Mouse (Mus musculus): ENCODE data around the gene Gm5678.

The Gm5678 gene

DNA sequence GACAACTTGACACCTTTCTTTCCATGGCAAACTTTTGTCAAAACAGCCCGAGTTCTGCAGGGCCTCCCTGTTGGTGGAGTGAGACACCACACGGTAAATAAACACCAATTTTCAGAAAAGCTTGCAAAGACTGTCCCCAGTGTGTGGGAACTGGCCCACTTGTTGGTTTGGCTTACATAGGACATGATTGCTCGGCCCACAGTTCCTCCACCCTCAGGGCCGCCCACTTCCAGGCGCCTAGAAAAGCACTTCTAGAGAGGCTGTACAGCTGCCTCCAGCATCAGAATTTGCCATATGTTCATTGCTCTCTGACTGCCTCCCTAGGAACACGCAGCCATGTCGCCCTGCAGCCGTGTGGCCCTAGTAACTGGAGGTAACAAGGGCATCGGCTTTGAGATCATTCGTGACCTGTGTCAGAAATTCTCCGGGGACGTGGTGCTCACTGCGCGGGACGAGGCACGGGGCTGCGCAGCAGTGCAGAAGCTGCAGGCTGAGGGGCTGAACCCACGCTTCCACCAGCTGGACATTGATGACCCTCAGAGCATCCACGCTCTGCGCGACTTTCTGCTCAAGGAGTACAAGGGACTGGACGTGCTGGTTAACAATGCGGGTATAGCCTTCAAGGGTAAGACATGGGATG, at the start of gene Gm5678:
Gene Gm5678, plus strand, starts transcription at position 337 of the 640 bp plus-strand sequence.
- no peak for DNase-seq (ENCODE audit: low spot score)

DNA sequence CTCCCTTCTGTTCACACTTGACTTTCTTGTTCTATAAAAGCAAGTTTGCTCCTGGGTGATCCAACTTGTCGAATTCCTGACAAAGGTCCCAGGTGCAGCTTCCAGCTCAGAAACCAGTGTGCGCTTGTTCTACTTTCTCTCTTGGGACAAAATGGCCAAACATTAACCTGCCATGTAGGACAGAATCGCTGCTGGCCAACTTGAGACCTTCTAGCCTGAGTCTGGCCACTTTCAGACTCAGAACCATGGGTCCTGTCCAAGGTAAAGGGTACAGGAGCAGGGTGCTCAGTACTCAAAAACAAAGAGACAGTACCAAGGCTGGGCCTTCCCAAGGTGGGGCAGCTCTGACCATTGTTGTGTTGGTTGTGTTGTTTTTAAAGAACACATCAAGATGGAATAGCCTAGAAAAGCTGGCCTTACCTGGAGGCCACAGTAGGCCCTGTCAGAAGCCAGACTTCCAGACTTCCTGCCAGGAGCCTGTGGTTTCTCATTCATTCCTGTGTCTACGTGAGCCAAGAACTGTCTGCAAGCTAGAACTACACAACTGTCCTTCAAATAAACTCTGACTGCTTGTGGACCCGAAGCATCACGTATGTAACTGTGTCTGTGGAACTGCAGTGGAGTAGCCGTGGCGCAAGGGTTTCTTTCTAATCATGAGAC, 49.4 kb upstream of the Gm5678 start:
- no peak for DNase-seq (ENCODE audit: low spot score)

DNA sequence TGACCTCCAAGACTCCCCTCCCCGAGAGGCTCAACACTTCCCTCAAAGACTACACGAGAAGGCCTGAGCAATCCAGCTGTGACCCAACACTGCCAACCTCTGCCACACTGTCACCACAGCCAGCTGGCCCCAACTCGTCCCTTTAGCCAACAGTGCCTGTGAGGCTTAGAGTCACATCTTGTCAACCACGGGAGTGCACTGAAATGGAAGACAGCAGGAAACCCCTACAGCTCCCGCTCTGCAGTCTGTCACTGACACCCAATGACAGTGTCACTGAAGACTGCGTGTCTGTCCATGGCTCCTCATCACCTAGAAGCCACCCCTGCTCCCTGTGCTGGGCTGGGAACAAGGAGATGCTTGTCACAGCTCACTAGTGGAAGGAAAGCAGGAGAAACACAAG, 46.8 kb upstream of the Gm5678 start:
- DNase-seq (ENCODE audit: low spot score): no peak

DNA sequence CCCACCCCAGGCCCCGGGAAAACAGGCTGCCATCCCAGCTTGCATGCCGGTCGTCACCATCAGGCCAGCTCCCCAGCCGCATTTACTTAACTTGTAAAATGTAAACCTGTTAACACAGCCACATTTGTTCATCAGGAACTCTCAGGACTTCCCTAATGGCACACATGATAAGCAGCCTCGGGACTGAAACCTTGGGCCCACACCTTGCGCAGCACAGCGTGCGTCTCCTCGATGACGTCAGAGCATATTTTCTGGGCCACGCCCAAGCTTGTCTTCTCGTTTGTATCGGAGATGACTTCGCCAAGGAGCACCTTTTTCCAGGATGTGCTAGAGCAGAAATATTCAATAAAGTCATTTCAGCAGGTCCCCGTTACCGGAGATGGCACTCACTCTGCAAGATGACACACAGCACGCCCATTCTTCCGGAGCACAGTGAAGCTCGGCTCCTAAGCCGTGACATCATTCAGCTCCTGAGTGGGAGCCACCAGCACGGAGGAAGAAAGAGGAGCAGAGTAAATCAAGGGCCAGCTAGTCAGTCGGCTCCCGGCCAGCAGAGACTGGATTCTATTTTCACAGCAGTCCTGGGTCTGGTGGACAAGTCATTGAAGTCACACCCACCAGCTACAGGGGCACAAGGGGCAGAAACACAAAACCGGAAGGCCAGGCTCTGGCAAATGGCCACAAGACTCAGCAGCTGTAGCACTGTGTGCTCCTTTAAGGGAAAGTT, 42.8 kb upstream of the Gm5678 start:
- DNase-seq (ENCODE audit: low spot score): no peak

DNA sequence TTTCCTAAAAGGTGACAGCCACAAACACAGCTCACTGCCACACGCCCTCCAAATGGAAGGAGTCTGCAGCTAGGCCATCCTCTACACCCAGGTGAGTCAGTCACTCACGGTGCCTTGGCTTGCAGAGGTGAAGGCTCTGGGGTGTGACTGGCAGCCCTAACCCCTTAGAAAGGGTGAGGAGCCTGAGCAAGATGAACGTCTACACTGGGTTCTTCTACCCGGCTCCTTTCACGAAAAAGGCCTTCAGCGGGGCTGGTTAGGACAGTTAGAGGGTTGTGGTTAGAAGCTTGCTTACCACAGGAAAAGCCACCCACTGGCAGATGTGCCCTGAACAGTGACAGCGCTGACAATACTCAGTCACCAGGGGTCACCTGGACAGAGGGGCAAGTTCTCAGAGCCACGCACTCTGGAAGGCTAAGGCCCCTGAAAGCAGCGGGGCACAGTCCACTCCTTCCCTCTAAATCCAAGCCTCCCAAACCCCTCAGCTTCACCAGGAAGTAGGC, 42.1 kb upstream of the Gm5678 start:
- DNase-seq (ENCODE audit: low spot score): no peak

DNA sequence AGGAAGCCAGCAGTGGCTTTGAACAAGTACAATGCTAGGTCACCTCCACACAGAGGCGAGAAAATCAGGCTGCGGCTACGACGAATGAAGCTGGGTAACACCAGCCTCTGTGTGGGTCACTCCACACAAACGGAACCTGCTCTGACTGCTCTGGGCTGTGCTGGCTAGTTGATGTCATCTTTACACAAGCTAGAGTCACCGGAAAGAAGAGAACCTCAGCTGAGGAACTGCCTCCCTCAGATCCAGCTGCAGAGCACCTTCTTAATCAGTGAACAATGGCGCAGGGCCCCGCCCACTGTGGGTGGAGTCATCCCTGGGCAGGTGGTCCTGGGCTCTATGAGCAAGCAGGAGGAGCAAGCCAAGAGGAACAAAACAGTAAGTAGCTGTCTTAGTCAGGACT, 41.5 kb upstream of the Gm5678 start:
- no peak for DNase-seq (ENCODE audit: low spot score)

DNA sequence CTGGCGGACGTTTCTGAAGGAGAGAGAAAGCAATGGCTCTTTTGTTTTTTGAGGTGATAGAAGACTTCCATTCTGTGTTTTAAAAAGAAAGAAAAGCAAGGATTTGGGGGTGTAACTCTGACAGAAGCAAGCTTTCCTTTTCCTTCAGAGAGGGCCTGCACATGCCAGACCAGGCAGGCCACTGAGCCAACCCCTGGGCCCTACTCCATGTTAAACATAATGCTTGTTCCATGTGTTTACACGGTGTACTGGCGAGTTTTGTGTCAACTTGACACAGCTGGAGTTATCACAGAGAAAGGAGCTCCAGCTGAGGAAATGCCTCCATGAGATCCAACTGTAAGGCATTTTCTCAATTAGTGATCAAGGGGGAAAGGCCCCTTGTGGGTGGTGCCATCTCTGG, 39.6 kb upstream of the Gm5678 start:
- DNase-seq (ENCODE audit: low spot score): no peak

DNA sequence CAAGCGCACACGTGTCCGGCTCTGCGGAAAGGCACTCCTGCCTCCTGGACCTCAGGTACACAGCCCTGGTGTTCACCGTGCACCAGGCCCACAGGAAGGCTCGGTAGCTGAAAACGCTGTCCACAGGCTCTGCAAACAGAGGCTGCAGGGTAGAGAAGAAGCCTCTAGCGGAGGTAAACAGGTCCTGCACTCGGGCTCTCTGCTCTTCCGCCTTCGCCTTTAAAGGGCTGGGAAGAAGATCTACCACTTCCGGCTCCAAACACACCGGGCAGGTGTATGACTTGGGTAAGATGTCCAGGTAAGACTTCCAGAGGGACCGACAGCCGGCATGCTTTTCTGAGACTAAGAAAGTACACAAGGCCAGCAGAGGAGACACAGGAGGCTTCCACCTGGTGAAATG, 37.0 kb upstream of the Gm5678 start:
- DNase-seq (ENCODE audit: low spot score): no peak

DNA sequence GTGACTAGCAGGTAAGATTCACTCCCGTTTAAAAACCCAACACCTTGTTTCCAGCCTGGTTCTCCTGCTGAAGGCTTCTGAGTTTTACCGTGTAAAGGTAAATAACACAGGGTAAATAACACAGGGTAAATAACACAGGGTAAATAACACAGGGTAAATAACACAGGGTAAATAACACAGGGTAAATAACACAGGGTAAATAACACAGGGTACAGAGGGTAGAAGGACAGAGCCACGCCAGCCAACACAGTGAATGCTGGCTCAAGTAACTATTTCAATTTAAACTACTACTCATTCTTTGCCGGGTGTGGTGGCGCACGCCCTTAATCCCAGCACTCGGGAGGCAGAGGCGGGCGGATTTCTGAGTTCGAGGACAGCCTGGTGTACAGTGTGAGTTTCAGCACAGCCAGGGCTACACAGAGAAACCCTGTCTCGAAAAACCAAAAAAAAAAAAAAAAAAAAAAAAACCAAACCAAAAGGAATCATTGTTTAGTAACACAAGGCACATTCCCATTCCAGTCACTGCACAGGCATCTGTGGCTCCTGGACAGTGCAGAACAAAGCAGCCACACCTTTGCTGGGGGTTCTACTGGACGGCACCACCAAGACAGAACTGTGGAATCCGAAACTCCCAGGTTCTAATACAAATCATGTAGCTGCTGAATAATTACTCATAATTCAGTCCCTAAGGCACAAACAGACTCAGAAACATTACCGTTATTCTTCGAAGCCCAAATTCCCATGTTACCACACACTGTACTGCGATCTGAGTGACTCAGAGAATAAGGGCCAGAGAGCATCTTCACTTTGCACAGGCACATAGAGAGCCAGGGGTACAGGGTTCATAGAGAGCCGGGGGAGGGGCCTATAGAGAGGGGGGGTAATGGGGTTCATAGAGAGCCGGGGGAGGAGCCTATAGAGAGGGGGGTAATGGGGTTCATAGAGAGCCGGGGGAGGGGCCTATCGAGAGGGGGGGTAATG, 36.2 kb upstream of the Gm5678 start:
- no peak for DNase-seq (ENCODE audit: low spot score)

DNA sequence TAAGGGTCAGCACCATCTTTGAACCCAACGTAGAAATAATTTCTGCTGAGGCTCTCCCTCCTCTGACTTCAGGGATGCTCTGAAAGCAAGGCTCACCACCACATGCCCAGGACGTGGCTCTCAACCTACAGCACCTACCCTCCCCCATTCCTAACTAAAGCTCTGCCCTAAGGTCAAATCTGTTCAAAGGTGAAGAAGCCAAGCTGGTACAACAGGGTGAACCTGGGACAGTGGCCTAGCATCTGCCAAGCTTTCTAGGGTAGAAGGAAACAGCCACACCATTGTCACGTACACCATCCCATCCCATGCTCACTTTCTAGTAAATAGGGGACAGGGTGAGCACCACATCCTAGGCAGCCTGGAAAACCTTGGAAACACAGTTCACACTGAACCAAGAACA, 35.2 kb upstream of the Gm5678 start:
- no peak for DNase-seq (ENCODE audit: low spot score)

DNA sequence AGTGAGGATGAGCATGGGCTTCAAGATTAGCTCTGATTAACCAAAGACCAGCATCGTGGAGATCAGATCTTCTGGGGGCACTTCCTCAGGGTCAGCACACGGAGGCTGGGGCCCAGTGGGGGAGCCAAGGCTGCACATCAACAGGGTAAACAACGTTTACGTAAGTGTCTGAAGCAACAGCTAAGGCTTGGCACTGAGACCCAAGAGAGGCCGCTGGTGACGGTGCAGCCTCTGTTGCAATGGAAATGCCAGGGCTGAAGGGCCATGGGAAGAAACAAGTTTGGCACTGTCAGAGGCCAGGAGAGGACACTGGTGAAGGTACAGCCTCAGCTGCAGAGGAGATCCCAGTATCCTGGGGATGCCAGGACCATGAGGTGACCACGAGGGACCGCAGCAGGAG, 34.5 kb upstream of the Gm5678 start:
- no peak for DNase-seq (ENCODE audit: low spot score)

DNA sequence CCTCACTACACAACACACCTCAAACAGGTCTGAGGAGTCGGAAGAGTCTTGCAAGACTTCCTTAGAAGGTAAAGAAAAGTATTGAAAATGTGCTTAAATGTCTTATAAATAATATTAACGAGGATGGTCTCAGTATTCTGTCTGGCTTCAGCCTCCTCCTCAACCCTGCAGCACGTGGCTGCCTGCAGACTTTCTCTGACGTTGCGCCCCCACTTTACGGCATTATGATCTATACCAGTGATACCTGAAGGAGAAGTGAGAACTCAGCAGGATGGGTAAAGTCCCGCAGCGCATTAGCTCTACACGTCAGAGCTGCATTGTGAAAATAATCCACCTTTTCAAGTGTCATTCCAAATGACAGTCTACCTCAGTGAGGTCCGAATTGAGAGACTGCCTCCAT, 33.4 kb upstream of the Gm5678 start:
- DNase-seq (ENCODE audit: low spot score): no peak

DNA sequence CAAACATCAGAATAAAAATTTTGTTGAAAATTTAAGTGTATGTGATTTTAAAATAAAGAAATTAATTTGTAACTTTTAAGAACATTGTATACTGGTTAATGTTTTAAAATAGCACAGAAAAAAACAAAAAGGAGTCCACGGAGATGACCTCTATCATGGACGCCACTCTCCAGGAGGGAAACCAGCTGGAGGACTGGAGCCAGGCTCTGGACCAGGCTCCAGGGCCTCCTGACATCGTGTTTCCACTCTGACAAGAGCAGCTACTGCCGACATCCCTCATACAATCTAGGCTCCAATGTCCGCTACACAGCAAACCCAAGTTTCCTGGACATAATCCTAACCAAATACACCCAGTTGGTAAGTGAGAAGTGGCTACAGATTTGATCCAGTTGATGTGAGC, 32.1 kb upstream of the Gm5678 start:
- DNase-seq (ENCODE audit: low spot score): no peak

DNA sequence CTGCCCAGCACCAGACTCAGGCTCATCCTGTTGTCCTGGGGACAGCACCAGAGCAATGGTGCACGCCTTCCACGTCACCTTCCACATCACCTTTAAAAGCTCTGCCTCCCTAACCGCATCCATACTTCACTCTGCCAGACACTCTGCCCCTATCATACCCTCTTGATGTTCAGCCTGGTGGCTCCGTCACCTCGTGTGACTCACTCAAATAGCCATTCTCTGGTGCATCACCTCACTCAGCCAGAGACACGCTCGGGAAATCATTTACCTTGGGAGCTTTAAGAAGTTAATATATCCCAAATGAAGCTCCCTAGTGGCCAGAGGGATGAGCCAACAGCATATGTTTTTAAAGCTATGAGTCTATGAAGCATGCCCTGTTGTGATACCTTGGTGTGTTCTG, 31.1 kb upstream of the Gm5678 start:
- DNase-seq (ENCODE audit: low spot score): no peak

DNA sequence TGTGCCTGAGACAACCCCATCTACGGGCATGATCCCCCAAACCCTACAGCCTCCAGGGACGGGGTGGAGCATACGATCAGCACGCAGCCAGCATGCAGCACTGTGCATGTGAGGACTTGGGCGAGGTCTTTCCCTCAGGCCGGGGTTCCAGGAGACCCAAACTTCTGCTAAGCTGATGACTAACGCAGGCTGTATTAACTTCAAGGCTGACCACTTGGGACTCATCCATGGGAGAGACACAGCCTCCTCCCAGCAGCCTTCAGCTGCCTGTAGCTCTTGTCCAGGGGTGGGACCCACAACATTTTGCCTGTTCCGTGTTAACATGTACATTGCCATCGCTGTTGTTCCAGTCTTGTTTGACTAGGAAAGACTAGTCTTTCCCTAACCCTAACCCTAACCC, 30.3 kb upstream of the Gm5678 start:
- no peak for DNase-seq (ENCODE audit: low spot score)

DNA sequence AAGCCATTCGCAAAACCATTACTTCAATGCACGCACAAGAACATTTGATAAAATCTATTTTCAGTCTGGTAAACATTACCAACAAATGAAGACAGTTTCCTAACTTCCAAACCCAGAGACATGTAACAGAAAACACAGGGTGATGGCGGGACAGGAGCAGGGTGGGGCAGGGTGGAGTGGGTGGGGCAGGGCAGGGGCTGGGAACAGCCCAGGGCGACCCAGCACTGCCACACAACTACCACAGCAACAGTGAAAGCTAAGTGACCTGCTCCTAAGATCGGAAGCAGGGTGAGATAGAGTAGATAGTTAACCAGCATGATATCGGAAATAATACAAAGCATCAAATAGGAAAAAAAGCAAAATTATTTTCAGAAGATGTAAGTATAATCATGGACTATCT, 28.4 kb upstream of the Gm5678 start:
- DNase-seq (ENCODE audit: low spot score): no peak

DNA sequence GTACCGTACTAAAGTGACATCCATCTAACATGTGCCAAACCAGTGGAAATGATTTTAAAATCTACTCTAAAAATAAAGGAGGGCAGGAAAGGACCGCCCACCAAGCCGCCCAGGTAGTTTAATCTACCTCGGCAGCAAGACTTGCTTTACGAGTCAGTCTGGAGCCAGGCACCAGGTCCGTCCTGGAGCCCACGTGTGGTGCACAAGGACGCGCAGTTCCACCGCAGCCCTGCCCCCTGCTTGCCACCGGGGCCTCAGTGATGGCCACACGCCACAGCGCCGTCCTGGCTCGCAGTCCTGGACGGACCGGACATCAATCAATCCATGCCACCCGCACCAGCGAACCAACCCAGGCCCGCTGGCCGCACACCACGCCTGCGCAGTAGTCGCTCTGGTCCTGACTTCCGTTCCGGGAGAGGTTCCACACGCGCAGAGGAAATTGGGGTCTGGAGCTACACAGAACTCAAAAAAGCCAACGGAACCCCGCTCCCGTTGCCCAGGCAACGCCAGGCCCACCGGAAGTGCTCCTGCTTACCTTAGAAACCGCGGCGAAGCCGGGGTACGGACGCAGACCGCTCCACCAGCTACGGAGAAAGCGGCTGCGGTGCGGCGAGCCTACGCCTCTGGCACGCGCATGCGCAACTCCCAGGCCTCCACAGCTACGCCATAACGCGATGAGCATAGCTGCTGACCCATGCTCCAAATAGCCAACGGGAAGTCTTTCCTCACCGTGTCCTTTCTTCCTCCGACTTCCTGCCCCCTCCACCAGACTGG, 24.3 kb upstream of the Gm5678 start, which contains the start of gene Setd4:
Gene Setd4, minus strand, starts transcription at position 625 of the 774 bp plus-strand sequence.
- peak; percentile 86 for DNase-seq (ENCODE audit: low spot score)

DNA sequence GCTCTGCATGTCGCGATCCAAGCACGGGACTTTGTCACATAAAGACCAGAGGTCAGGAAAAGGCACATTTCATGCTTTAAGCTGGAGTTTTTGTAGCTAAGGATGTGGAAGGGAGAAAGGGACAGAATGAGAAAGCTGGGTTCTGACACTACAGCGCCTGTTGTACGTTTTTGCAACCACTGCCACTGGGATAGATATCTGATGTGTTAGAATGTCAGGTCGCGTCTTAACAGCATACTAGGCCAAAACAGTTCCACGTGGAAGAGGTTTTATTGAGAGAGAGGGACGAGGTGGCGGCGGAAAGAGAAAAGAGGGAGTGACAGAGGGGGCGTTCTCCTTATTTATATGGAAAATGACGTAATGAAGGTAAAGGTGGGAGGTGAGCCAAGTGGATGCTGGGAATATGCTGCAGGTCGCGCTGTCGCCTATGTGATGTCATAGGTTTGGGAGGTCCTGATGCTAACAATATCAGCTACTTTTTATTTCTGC, 23.4 kb upstream of the Gm5678 start:
- DNase-seq (ENCODE audit: low spot score): no peak

DNA sequence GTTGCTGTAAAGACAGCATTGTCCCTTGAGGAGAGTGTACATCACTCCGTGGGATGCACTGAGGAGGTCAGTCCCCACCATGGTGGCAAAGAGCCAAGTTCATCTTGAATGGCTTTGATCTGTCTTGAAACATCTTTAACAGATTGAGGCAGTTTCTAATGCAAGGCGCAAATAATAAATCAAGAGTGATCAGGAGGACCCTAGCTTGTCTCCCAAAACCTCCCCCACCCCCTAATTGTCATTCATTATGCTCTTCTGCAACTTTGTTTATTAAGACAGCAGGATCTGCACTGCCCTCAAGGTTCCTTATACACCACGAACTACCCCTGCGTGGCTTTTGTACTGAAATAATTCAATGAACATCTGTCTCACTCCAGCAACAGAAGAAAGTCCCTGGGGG, 22.3 kb upstream of the Gm5678 start, which contains the start of gene Cbr1:
Gene Cbr1, plus strand, starts transcription at position 301 of the 400 bp plus-strand sequence.
- no peak for DNase-seq (ENCODE audit: low spot score)

DNA sequence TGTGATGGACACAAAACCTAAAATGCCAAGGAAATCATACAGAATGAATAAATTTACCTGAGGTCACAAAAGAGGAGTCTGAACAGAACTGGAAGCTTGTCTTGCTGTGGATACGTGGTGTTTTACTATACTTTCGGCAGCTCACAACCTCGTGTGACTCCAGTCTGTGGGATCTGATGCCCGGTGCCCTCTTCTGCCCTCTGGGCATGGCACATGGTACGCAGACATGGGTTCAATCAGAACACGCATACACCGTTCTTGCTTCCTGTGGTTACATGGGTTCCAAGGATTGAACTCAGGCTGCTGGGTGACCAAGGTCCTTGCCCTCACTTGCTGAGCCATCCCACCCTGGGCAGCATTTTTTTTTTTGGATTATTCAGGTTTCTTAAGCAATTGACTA, 21.8 kb upstream of the Gm5678 start:
- DNase-seq (ENCODE audit: low spot score): no peak

DNA sequence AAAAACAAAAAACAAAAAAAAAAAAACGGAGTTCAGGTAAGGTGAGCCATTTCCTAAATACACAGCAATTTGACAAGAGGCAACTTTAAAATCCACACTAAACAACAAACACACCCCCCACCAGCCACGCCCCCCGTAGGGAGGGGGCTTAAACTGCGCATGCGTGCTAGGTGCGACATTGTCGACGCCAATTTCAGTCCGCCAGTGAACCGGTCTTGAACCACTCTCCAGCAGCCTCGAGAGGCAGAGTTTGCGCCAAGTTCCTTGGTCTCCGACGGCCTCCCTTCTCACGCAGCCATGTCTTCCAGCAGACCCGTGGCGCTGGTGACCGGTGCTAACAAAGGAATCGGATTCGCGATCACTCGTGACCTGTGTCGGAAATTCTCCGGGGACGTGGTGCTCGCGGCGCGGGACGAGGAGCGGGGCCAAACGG, 20.2 kb upstream of the Gm5678 start:
- DNase-seq (ENCODE audit: low spot score): peak; percentile 57

Measured in ovary, postnatal 10 days (tissue).